Mouse (Mus musculus): ENCODE results near the gene Mmp17.

DNA sequence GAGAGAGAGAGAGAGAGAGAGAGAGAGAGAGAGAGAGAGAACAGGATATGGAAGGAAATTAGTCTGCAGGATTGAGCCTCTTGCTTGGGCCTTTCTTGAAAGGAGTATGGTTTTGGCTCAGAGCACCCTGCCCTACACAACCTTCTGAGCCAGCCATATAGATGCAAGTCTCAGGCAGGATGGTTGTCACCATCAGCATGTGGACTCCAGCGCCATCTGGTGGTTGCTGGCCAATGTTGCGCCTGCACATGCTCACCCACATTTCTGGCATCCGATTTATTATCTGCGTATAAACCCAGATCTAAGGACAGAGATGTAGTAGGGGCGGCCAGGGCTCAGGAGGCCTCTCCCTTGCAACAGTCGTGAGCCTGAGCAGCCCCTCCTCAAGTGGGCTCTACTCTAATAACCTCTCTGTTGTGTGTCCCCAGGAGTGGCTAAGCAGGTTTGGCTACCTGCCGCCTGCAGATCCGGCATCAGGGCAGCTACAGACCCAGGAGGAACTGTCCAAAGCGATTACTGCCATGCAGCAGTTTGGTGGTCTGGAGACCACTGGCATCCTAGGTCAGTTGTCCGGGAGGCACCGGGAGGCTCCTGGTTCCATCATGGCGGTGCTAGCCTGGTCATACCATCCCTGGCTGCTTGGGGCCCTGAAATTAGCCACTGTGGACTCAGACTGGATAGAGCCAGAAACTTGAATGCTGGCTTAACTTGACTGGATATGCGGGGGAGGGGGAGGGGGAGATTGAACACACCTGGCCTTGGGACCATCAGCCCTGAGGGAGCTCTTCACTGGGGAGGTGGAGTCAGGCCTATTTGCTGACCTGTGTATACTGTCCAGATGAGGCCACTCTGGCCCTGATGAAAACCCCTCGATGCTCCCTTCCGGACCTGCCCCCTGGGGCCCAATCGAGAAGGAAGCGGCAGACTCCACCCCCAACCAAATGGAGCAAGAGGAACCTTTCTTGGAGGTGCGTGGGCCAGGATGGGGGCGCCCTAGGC, 10.4 kb downstream of the Mmp17 start:
- TF ChIP-seq CTCF (conservative IDR thresholded peaks at IDR 0.05; ENCODE audit: low read length) (peak; percentile 95), POU5F1 (IDR thresholded peaks at IDR 0.05; ENCODE audit: borderline replicate concordance, low read length) (no peak)

Data from E14TG2a.4 (cell line).